Mouse (Mus musculus): ENCODE measurements around the gene Tuba1a. TPM values are rescaled to one million over a fixed set of nuclear protein-coding genes. Genes with fewer than 3 reads are reported as not detected.

Gene Tuba1a
- total and polyA plus RNA-seq, 3 experiments, result 153 to 533 (median 254) TPM

DNA sequence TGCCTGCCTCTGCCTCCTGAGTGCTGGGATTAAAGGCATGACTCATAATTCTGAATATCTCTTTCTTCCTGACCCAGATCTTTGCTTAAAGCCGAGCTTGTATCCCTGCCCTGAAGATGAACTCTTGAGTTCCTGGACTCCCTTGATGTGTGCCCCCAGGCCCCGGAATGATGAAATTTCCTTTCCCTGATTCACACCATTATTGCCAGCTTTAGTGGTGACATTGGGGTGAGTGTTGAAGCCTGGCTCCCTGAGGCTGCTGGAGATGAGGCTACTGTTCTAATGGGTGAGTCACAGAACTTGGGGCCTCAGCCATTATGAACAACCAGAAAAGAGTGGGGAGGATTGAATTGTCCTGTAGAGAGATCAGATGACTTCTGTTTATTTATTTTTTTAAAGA lies 12.0 kb downstream of the Tuba1a start:
- Histone ChIP-seq H3K9ac (ENCODE audit: insufficient read depth, low read depth) (no peak overlapping the region), H3K79me2 (replicated peaks; ENCODE audit: control insufficient read depth, extremely low read depth, insufficient read depth, poor library complexity, severe bottlenecking) (no peaks in the 10 kb centered on the region), H3K27ac (ENCODE audit: insufficient read depth, low read depth) (no peak overlapping the region), H3K9me3 (replicated peaks; ENCODE audit: low read length) (no peaks in the 10 kb centered on the region), H3K36me3 (replicated peaks in 1 of 2; ENCODE audit: control insufficient read depth in 1 of 2, insufficient read depth in 1 of 2, low read length in 1 of 2) (peaks cover 0 to 26% of the 10 kb centered on the region in 2 experiments), H3K4me1 (ENCODE audit: control insufficient read depth in 1 of 2, insufficient read depth in 2 of 2) (peaks cover 4 to 8% of the 10 kb centered on the region in 2 experiments; a peak in 3 of 4 replicates), H3K27me3 (replicated peaks) (no peaks in the 10 kb centered on the region), H3K4me3 (replicated peaks in 1 of 3; ENCODE audit: low read depth in 2 of 3, low read length in 2 of 3, poor library complexity in 1 of 3) (no peak overlapping the region), H3K4me2 (ENCODE audit: insufficient read depth, low read depth, poor library complexity, severe bottlenecking) (no peak overlapping the region)
- dilution Hi-C loops (cut with MboI; ENCODE audit: extremely low pct_ligation_motif_present, extremely low pct_unique_long_range_greater_than_20kb, low sequenced_read_pairs), result no loop called here
- in situ Hi-C loops (cut with MboI; ENCODE audit: low pct_ligation_motif_present, low pct_unique_long_range_greater_than_20kb, low sequenced_read_pairs), result loop anchor here (25.0 kb wide), 2 partner anchors 1279 to 1354 kb away; no protein-coding TSS in a partner anchor
- no peak for DNase-seq (ENCODE audit: extremely low read depth)
- no peak for TF ChIP-seq E2F4 (IDR thresholded peaks at IDR 0.05; ENCODE audit: insufficient replicate concordance, low read depth, low read length)
- no peak for TF ChIP-seq GABPA (IDR thresholded peaks at IDR 0.05; ENCODE audit: insufficient replicate concordance, low read depth, low read length)
- no peak for TF ChIP-seq ETS1 (conservative IDR thresholded peaks at IDR 0.05; ENCODE audit: low read depth, low read length)
- no peak for TF ChIP-seq CTCF (conservative IDR thresholded peaks at IDR 0.05 in 1 of 2, IDR thresholded peaks at IDR 0.05 in 1 of 2; ENCODE audit: low read depth in 2 of 2, low read length in 2 of 2)
- TF ChIP-seq SMC3 (IDR thresholded peaks at IDR 0.05; ENCODE audit: low read depth, low read length), result no peak
- no peak for TF ChIP-seq MEF2A (IDR thresholded peaks at IDR 0.05; ENCODE audit: borderline replicate concordance, low read depth, low read length)
- no peak for TF ChIP-seq ZC3H11A (IDR thresholded peaks at IDR 0.05; ENCODE audit: low read depth, low read length)
- no peak for TF ChIP-seq MXI1 (IDR thresholded peaks at IDR 0.05; ENCODE audit: low read depth, low read length)
- TF ChIP-seq MAFK (IDR thresholded peaks at IDR 0.05; ENCODE audit: insufficient replicate concordance, low read length), result no peak
- TF ChIP-seq CHD1 (IDR thresholded peaks at IDR 0.05; ENCODE audit: low read depth, low read length), result no peak
- TF ChIP-seq HCFC1 (IDR thresholded peaks at IDR 0.05; ENCODE audit: low read depth, low read length), result no peak
- TF ChIP-seq RCOR1 (conservative IDR thresholded peaks at IDR 0.05; ENCODE audit: low read depth, low read length), result no peak
- TF ChIP-seq KAT2A (IDR thresholded peaks at IDR 0.05; ENCODE audit: insufficient replicate concordance, low read length), result no peak
- no peak for TF ChIP-seq SIN3A (IDR thresholded peaks at IDR 0.05; ENCODE audit: low read length)
- no peak for TF ChIP-seq IRF4 (IDR thresholded peaks at IDR 0.05; ENCODE audit: low read depth, low read length)
- no peak for TF ChIP-seq NELFE (IDR thresholded peaks at IDR 0.05; ENCODE audit: low read depth, low read length)

DNA sequence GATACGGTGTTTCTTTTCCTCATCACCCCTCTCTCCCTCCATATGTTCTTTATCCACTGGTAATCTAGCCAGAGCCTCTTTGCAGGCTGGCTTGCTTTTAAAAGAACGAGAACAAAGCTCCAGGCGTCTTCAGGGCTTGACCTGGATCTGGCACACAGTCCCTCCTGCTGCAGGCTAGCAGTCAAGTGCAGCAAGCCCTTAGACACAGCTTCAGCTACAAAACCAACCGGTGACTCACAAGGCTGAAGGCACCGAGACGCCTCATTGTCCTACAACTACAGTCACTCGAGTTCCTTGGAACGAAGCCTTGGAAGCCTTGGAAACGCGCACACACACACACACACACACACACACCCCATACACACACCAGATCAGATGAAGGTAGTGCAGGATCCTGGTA lies 12.7 kb downstream of the Tuba1a start:
- Histone ChIP-seq H3K9me3 (replicated peaks; ENCODE audit: low read length) (no peaks in the 10 kb centered on the region), H3K4me3 (replicated peaks in 1 of 3; ENCODE audit: low read depth in 2 of 3, low read length in 2 of 3, poor library complexity in 1 of 3) (no peak overlapping the region), H3K4me1 (ENCODE audit: control insufficient read depth in 1 of 2, insufficient read depth in 2 of 2) (peaks cover 4 to 14% of the 10 kb centered on the region in 2 experiments; a peak in 3 of 4 replicates), H3K9ac (ENCODE audit: insufficient read depth, low read depth) (no peak overlapping the region), H3K79me2 (replicated peaks; ENCODE audit: control insufficient read depth, extremely low read depth, insufficient read depth, poor library complexity, severe bottlenecking) (no peaks in the 10 kb centered on the region), H3K27ac (ENCODE audit: insufficient read depth, low read depth) (no peak overlapping the region), H3K4me2 (ENCODE audit: insufficient read depth, low read depth, poor library complexity, severe bottlenecking) (no peak overlapping the region), H3K36me3 (replicated peaks in 1 of 2; ENCODE audit: control insufficient read depth in 1 of 2, insufficient read depth in 1 of 2, low read length in 1 of 2) (peaks cover 0 to 26% of the 10 kb centered on the region in 2 experiments), H3K27me3 (replicated peaks) (no peaks in the 10 kb centered on the region)
- in situ Hi-C loops (cut with MboI; ENCODE audit: low pct_ligation_motif_present, low pct_unique_long_range_greater_than_20kb, low sequenced_read_pairs), result loop anchor here (25.0 kb wide), 2 partner anchors 1279 to 1354 kb away; no protein-coding TSS in a partner anchor
- TF ChIP-seq NELFE (IDR thresholded peaks at IDR 0.05; ENCODE audit: low read depth, low read length), result no peak
- TF ChIP-seq ZKSCAN1 (IDR thresholded peaks at IDR 0.05; ENCODE audit: borderline replicate concordance, low read depth, low read length), result no peak
- no peak for TF ChIP-seq USF2 (conservative IDR thresholded peaks at IDR 0.05; ENCODE audit: low read depth, low read length)
- TF ChIP-seq IRF4 (IDR thresholded peaks at IDR 0.05; ENCODE audit: low read depth, low read length), result no peak
- TF ChIP-seq MAZ (IDR thresholded peaks at IDR 0.05; ENCODE audit: low read depth, low read length), result no peak
- no peak for TF ChIP-seq BHLHE40 (IDR thresholded peaks at IDR 0.05; ENCODE audit: low read depth, low read length)
- no peak for TF ChIP-seq CHD2 (IDR thresholded peaks at IDR 0.05; ENCODE audit: low read length)
- no peak for TF ChIP-seq NRF1 (IDR thresholded peaks at IDR 0.05; ENCODE audit: low read depth, low read length)
- TF ChIP-seq KAT2A (IDR thresholded peaks at IDR 0.05; ENCODE audit: insufficient replicate concordance, low read length), result no peak
- TF ChIP-seq JUND (conservative IDR thresholded peaks at IDR 0.05; ENCODE audit: low read depth, low read length), result no peak
- no peak for TF ChIP-seq ZC3H11A (IDR thresholded peaks at IDR 0.05; ENCODE audit: low read depth, low read length)
- no peak for TF ChIP-seq CTCF (conservative IDR thresholded peaks at IDR 0.05 in 1 of 2, IDR thresholded peaks at IDR 0.05 in 1 of 2; ENCODE audit: low read depth in 2 of 2, low read length in 2 of 2)
- no peak for TF ChIP-seq ZMIZ1 (IDR thresholded peaks at IDR 0.05; ENCODE audit: low read depth, low read length)
- DNase-seq (ENCODE audit: extremely low read depth), result no peak
- dilution Hi-C loops (cut with MboI; ENCODE audit: extremely low pct_ligation_motif_present, extremely low pct_unique_long_range_greater_than_20kb, low sequenced_read_pairs), result no loop called here

All from CH12.LX (cell line).